Mouse (Mus musculus) urinary bladder, postnatal 10 days (tissue): ENCODE measurements around the gene Lrrc4c.

Source experiments
- DNase-seq: peaks from one replicate; pipeline ENCODE4 v3.0.0; 2022; ENCODE audit warnings: low spot score

Gene Lrrc4c

GRCm38 (mm10) chr2:97274651-97275050 is 956.7 kb downstream of the Lrrc4c start:
- no peak for DNase-seq

DNA sequence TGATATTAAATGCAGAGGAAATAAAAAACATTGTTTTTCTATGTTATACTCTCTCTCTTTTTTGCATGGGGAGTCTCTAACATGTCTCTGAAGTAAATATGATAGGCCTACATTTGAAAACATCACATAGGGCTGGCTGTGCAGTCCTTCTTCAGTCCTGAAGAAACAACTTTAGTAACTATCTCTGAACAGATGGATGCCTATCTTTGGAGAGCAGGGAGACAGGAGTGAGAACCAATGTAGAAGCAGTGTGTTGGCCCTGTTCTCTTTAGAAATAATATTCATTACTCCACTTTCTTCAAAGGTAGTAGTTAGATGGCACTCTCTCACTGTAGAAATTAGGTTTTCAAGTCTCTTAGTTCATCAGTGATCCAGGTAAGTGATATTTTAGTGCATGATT is 967.0 kb downstream of the Lrrc4c start:
- DNase-seq, result no peak

- no peak for DNase-seq
Observed at GRCm38 (mm10) chr2:97294216-97294615, 976.2 kb downstream of the Lrrc4c start.

DNA sequence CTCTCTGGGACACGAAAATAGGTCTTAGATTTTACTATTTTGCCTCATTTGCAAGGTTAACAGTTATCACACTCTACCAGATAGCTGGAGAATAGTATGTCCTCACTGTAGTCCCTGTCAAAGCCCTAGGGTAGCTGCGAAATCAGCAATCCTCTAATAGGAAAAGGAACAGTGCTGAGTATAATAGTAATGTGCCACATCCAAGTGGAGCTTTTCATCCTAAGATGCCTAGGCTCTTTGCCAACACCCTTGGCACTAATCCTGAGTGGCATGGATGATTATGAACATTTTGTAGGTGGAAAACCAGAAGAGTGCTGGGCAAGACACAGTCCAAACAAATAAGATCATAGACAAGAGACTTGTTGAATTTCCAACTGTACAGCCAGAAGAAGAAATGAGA is 981.7 kb downstream of the Lrrc4c start:
- DNase-seq, result no peak

GRCm38 (mm10) chr2:97318008-97318407 is 1000.0 kb downstream of the Lrrc4c start:
- DNase-seq, result no peak

DNA sequence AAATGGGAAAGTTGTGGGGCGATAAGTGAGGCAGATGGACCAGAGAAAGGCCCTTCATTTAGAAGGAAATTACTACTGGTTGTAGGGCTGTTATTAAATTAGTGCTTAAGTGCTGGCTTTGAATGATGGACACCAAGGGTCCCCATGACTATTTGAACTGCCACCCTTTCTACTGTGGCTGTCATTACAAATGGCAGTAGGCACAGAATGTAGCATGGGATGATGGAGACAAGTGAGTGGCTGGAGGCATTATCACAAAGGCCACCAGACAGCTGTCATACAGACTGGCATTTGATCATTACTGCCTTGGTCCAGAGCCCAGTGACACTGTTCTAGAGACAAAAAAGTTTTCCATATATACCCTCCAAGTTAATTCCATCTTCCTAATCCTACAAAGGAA is 1000.6 kb downstream of the Lrrc4c start:
- DNase-seq, result no peak

DNA sequence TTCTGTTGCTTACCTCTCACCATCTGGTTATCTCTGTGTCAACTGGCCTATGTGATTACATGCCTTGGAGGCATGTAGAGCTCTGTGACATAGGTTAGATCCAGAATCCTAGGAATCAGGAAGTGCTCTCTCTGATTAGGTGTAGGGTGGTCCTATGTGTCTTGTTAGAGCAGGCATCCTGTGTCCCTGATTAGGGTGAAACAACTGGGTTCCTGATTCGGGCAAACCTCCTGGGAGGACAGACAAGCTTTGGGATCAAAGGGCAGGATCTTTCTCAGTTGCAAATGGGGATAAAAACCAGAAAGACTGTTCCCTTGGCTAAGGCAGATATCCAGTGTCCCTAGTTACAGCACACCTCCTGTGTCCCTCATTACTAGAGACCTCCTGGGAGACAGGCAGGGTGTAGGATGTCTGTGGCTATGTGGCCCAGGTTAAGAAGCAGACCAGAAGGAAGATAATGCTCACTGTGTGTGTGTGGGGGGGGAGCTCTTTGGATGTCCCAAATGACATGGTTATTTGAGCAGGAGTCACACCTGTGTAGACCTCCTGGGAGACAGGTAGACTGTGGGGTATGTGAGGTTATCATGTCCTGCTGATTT is 1014.2 kb downstream of the Lrrc4c start:
- no peak for DNase-seq

GRCm38 (mm10) chr2:97339627-97340026 is 1021.7 kb downstream of the Lrrc4c start:
- no peak for DNase-seq

DNA sequence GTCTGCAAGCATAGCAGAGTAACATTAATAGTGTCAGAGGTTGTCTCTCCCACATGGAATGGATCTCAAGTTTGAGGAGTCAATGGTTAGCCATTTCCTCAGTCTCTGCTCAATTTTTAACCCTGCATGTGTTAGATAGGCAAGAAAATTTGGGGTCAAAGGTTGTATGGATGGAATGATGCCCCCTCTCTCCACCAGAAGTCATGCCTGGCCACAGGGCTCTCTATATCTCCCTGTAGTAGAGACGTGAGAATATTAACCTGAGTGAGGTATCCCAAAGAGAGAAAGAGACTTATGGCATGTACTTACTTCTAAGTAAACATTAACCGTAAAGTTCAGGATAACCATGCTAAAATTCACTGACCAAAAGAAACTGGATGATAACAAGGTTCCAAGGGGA is 1043.3 kb downstream of the Lrrc4c start:
- no peak for DNase-seq

GRCm38 (mm10) chr2:97369978-97370377 is 1052.0 kb downstream of the Lrrc4c start:
- no peak for DNase-seq

DNA sequence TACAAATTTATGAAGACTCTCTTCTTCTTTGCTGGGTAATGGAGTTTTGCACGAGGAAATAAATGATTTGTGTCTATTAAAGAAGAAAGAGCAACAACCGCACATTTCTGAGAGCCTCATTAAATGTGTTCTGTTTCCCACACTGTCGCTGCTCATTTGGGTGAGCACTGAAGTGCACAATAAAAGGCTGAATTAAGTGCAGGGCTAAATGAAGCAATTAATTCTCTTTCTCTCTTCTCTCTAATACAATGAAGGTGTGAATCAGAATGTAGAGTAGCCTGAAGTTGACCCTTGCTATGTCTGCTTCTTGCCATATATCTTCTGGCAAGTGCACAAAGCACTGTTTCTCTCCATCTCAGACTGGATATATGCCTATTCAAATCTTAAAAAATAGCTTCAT is 1073.5 kb downstream of the Lrrc4c start:
- DNase-seq, result no peak

- DNase-seq, result no peak
Observed at GRCm38 (mm10) chr2:97391876-97392275, 1073.9 kb downstream of the Lrrc4c start.

- no peak for DNase-seq
Observed at GRCm38 (mm10) chr2:97413066-97413465, 1095.1 kb downstream of the Lrrc4c start.

DNA sequence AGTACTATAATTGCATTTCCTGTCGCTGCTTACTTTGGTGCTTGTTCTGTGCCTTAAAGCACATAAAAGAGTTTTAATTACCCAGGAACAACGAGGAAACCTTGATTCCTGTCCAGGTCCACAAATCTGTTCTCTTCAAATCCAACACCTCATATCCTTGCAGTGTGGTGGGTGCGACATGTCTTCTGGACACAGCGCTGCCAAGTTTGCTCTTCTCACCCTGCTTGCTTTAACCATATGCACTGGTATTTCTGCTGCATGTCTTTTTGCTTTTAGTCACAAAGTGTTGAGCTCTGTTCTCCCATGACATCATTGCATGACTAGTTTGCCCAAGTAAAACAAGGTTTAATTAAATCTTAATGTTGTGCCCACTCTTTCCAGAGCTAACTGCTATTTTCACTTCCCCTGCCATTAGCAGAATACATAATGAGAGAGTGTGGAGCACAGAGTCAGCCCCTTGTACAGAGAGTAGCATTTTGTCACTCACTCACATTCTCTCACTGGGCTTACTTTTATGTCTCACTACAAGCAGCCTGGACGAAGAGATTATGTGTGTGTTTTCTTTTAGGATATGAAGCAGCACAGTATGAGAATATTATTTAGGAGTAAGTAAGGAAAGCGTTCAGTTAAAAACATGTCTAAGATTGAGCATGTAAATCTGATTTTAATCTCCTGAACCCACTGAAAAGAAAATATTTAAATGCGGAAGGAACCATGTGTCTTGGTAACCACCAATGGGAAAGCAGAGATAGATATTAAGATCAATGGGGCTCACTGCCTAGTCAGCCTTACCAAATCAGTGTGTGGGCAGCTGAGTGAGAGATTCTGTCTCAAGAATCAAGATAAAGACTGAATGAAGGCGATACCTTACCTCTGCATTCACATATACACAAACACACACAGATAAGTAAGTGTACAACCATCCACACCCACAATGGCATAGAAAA is 1096.7 kb downstream of the Lrrc4c start:
- DNase-seq, result no peak

GRCm38 (mm10) chr2:97434140-97434539 is 1116.2 kb downstream of the Lrrc4c start:
- DNase-seq, result no peak

GRCm38 (mm10) chr2:97435616-97436015 is 1117.6 kb downstream of the Lrrc4c start:
- no peak for DNase-seq

DNA sequence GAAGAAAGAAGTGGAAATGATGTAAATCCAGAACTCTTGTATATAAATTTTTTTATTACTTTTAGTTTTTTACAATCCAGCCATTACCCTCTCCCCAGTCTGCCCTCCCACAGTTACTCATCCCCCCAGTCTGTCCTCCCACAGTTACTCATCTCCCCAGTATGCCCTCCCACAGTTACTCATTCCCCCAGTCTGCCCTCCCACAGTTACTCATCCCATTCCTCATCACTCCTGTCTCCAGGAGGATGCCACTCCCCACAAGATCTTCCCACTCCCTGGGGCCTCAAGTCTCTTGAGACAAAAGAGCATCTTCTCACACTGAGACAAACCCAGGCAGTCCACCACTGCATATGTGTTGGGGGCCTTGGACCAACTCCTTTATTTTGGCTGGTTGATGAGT is 1119.8 kb downstream of the Lrrc4c start:
- DNase-seq, result no peak

- DNase-seq, result no peak
Observed at GRCm38 (mm10) chr2:97463573-97463972, 1145.6 kb downstream of the Lrrc4c start.

DNA sequence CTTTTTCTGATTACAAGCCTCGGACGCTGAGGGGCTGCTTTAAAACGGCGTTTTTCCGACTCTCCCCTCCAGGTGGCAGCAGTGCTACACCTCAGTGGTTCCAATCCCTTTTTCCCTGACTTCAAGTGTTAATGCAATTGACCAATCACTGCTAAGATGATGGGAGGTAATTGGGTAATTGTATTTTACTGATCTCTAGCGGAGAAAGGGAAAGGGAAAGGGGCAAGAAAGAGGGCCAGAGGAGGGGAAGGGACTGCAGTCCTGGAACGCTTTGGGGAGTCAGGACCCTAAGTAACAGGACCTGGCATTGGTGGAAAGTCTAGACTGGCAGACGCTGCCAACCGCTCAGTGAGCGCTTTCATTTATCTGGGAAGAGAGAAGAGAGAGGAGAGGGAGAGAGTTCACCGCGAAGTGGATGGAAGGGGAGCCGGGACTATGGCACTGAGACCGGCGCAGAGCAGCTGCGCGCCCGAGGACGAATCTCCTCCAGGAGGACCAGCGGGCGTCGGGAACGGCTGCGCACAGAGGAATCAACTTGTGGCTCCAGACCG is 1148.3 kb downstream of the Lrrc4c start:
- DNase-seq, result peak; percentile 34

- no peak for DNase-seq
Observed at GRCm38 (mm10) chr2:97467031-97467549, 1149.1 kb downstream of the Lrrc4c start.

- no peak for DNase-seq
Observed at GRCm38 (mm10) chr2:97467664-97468063, 1149.7 kb downstream of the Lrrc4c start.

DNA sequence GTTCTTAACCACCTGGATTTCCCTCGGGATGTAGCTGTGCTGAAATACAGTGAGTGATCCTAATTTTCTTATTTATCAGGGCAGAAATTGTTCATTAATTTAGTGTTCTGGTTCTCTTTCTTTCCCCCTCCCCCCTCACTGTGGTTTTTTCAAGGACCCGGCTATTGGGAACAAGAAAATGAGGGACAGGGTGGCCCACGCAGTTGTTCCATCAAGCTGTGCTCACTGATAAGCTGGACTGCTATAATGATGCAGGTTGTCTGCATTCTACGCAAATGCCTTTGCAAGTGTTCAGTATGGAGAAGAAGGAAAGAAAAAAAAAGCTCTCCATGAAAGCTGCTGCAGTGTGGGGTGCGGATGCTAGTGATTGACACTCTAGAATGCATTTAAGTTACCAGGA is 1150.4 kb downstream of the Lrrc4c start:
- DNase-seq, result no peak

DNA sequence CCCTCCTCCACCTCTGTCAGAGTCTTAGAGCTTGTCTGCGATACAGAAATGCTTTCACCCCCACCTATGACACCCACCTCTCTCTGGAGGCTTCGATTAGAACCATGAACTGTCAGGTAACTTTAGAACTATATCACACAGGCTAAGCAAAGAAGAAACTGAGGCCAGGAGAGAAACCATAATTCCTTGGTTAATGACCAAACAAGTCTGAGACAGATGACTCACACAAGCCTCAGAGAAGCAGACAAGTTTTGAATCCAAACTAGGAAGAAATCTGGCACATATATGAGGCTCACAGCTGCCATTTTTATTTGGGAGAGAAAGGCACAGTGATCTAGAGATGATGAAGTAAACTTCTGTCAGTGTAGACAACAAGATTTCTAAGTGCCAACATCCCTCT is 1151.4 kb downstream of the Lrrc4c start:
- DNase-seq, result no peak
